Mouse (Mus musculus) embryonic fibroblast, embryonic 13.5 days (primary cell): ENCODE data around the gene Bdnf. TPM values are rescaled to one million over a fixed set of nuclear protein-coding genes. Genes with fewer than 3 reads are reported as not detected.

Experiments
- H3K27ac ChIP-seq: 2 replicates; pipeline ENCODE4 v1.5.1; 2012; ENCODE audit warnings: low read length, control low read depth, inconsistent platforms; ENCODE audit not compliant: insufficient read depth
- H3K4me1 ChIP-seq: 2 replicates; pipeline ENCODE4 v1.6.1; 2011; ENCODE audit warnings: low read length; ENCODE audit not compliant: control insufficient read depth, insufficient read depth
- H3K4me3 ChIP-seq: 2 replicates; pipeline ENCODE4 v1.5.1; 2011; ENCODE audit warnings: mild to moderate bottlenecking, control low read depth, low read length; ENCODE audit not compliant: insufficient read depth
- CTCF ChIP-seq: IDR thresholded peaks from 2 replicates; pipeline ENCODE4 v1.5.1; 2011; ENCODE audit warnings: mild to moderate bottlenecking, control low read depth, low read length, moderate library complexity, borderline replicate concordance; ENCODE audit not compliant: insufficient read depth
- POLR2A ChIP-seq: IDR thresholded peaks from 2 replicates; pipeline ENCODE4 v1.6.1; 2011; ENCODE audit warnings: low read depth, mild to moderate bottlenecking, control low read depth, low read length, moderate library complexity
- polyA plus RNA-seq: library from polyadenylated mRNA; stranded (reverse); fragments of >200 nt; gene quantifications from 2 replicates; pipeline ENCODE4 v1.2.4, GENCODE M21; 2011; ENCODE audit warnings: low read depth; ENCODE audit not compliant: missing spikeins, insufficient read length

Bdnf gene
- polyA plus RNA-seq, 1 experiment: 9.2 TPM

DNA sequence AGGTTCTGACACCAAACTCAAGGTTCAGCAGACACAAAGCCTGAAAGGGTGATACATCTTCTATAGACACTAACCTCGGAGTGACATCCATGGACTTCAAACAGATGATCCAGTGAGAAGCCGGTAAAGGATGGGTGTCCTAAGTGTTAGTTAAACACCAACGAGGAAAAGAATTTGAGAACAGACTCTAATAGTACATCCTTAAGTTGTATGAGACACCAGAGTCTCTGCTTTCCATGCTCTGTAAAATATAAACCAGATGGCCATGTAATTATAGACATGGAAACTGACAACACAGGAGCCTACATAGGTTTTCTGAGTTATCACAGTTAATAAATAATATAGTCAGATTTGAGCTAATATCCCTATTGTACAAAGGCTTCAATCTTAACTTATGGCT lies 59.7 kb downstream of the Bdnf start:
- H3K4me3 ChIP-seq: no peak overlapping the region
- peaks cover 12% of the 10 kb centered on the region for H3K4me1 ChIP-seq
- no peak for TF ChIP-seq CTCF
- TF ChIP-seq POLR2A: no peak
- H3K27ac ChIP-seq: no peak overlapping the region

DNA sequence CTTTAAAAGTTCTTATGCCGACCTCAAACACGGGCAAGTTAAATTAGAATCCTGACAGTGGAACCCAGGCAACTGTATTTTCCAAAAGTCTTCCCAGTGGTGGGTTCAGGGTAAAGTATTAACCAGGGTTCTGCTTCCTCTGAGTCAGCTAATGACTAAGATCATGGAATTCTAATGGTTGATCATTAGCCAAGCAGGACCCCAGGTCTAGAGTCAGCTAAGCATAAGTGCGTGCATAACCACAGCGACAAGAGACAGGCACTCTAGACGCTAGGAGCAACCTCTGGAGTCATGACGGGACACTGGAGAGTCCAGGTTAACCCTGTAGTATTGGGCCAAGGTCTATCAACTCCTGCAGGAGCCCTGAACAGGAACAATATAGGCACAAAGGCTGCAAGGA lies 60.2 kb downstream of the Bdnf start:
- Histone ChIP-seq H3K27ac (no peak overlapping the region), H3K4me1 (peaks cover 12% of the 10 kb centered on the region), H3K4me3 (no peak overlapping the region)
- TF ChIP-seq CTCF (no peak), POLR2A (no peak)

DNA sequence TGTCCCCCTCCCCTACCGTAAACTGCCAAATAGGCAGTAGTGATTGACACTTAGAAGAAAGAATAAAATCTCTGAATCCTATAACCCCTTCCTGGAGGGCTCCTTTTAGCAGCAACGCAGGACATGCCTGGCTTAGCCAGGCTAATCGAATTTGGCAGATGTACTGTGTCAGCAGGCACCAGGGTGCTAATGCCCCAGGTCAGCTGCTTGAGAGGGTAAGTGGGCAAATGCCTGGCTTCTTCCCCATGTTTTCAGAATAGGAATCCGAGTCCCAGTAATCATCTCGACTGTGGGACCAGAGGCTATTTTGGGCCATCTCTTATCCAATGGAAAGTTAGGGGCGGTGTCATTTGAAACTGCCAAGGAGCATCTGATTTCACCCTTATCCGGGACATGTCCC lies 60.8 kb downstream of the Bdnf start:
- H3K27ac ChIP-seq: no peak overlapping the region
- TF ChIP-seq POLR2A (no peak), CTCF (no peak)
- no peak overlapping the region for H3K4me3 ChIP-seq
- peaks cover 12% of the 10 kb centered on the region for H3K4me1 ChIP-seq

DNA sequence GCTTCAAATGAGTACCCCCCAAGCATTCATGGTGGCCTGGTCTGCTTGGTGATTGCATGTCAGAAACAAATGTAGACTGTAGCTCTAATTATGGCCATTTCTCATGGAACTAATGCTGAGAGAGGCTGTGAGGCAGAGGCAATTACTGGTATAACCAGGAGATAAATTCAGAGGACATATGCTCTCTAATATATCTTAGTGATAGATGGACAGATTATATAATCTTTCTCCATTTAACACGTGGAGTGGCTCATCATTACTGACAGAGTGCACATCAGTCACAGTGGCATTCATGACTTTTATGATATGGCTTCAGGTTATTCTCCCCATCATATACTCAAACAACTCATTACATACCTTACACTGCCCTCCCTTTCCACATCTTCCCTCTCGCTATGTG lies 61.8 kb downstream of the Bdnf start:
- TF ChIP-seq POLR2A (no peak), CTCF (no peak)
- Histone ChIP-seq H3K4me1 (peaks cover 12% of the 10 kb centered on the region), H3K4me3 (no peak overlapping the region), H3K27ac (no peak overlapping the region)

DNA sequence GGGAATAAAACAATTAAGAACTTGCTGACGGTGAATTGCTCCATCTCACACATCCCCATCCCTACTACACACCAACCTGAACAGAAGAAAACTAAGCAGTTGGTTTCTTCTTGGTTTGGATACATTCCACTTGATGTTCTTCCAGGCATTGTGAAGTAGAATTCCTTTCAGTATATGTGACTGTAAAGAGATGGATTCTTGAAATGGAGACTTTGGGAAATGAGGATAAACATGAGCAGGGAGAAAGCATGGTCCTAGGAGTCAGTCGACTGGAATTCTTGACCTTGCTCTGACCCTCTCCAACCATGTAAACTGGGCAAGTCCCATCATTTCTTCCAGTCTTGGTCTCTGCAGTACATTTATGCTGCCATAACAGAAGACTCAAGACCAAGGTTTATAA lies 63.8 kb downstream of the Bdnf start:
- peak overlapping the region; percentile 65; the same call in 1 of the 2 replicates for H3K27ac ChIP-seq
- H3K4me1 ChIP-seq: peaks cover 12% of the 10 kb centered on the region
- no peak overlapping the region for H3K4me3 ChIP-seq
- TF ChIP-seq CTCF (no peak), POLR2A (no peak)

DNA sequence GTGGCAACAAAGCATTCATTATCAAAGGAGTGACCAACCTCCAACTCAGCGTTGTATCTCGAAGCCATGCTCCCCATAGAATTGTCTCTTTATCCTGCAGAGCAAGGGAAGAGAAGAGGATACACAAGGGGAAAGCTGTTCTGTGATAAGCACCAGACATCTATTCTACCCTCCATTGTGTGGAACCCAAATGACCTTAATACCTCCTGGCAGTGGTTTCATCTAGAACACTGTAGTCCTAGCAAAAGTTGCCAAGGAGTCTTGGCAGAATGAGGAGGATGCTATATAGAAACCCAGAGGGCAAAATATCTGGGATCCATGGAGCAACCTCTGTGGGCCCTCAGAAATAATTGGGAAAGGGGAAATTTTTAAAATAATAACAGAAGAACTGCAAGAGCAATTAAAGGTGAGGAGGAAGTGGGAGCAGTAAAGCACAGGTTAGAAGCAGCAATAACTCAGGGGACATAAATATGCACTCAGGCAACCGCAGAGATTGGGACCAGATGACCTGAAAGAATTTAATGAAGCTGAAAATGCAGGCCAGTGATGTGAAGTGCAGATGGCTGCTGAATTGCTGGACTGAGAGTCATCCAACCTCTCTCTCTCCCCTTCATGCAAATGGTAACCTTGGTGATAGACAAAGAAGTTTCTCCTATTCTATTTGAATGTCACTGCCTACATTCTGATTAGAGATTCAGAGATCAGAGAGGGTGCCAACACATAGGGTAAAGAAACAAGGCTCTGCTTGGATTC lies 68.9 kb downstream of the Bdnf start:
- no peak for TF ChIP-seq CTCF

DNA sequence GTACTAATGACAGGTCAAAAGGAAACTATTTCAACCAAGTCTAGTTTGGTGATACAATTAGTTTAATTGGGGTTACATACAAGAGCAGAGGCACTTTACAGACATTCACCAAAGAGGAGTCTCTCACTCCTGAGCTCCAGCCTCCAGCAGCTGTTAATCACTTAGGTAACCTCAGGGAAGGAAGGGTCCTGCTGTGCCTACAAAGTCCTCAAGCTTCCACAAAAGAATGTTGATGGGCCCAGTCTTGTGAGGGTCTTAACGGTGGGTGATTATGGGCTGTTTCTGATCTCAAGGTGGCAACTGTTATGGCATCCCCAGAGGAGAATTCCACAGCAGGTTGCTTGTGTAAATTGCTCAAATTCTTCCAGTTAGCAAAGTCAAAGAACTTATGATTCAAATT lies 71.7 kb downstream of the Bdnf start:
- H3K4me1 ChIP-seq: peaks cover 2% of the 10 kb centered on the region; the same call in 1 of the 2 replicates
- no peak overlapping the region for H3K27ac ChIP-seq
- TF ChIP-seq CTCF (no peak), POLR2A (no peak)
- no peak overlapping the region for H3K4me3 ChIP-seq

More for the DNA sequence above, 68.9 kb downstream of the Bdnf start:
- Histone ChIP-seq H3K27ac (no peak overlapping the region), H3K4me3 (no peak overlapping the region), H3K4me1 (peaks cover 7% of the 10 kb centered on the region)

DNA sequence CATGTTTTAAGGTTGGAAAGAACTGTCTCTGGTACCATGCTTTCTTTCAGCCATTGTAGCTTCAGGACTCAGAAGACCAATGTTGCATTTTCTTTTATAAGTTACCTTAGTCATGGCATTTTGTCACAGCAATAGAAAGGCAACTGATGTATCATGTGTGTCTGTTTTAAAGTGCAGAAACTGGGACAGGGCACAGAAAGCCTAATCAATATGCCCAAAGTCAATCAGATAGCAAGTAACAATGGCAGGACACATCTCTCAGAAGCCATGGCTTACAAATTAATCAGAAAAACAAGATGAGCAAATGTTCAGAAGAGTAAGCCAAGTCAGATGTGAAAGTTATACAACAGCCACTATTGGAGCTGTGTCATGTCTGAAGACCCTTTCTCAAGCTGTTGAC lies 73.9 kb downstream of the Bdnf start:
- no peak overlapping the region for H3K27ac ChIP-seq
- H3K4me3 ChIP-seq: no peak overlapping the region
- no peak for TF ChIP-seq POLR2A
- no peak for TF ChIP-seq CTCF
- peaks cover 2% of the 10 kb centered on the region; the same call in 1 of the 2 replicates for H3K4me1 ChIP-seq

DNA sequence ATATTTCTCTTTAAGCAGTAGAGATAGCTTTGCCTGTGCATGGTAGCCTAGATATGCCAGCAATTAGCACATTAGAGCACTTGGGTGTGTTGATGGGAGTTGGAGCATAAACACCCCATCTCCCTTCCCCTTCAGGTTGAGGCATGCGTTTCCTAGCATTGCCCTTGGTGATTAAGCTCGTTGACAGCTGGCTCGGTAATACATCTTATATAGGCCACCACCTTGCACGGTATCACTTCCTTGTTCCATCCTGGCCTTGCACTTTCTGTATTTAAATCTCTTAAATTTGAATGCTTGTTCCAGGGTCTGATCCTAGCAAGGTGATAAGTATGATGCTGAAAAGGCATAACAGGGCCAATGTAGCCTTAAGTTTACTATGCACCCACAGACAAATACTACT lies 74.3 kb downstream of the Bdnf start:
- no peak overlapping the region for H3K4me3 ChIP-seq
- H3K4me1 ChIP-seq: peaks cover 2% of the 10 kb centered on the region; the same call in 1 of the 2 replicates
- H3K27ac ChIP-seq: no peak overlapping the region
- TF ChIP-seq CTCF (no peak), POLR2A (no peak)

DNA sequence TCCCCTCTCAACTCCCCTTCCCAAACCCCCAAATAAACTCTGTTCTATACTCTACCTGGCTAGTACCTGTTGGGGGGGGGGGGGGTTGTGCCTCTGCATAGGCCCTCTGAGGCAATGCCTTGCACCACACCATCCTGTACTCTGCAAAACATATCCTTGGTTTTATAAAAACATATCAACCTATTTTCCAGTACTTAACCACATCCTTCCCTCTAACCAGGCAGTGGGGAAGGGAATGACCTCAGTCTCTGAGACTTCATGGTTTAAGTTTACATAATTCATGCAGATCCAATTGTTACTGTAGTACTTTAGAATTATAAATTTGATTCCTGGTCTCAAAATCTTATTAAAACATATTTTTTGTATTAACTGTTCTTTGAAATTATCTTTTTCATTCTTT lies 75.5 kb downstream of the Bdnf start:
- Histone ChIP-seq H3K4me3 (no peak overlapping the region), H3K4me1 (no peaks in the 10 kb centered on the region), H3K27ac (no peak overlapping the region)
- TF ChIP-seq CTCF (no peak), POLR2A (no peak)
